Mouse (Mus musculus) olfactory bulb, adult 2 months (tissue): ENCODE results near the gene Kctd2.
A peak's percentile ranks its signal among the peaks of the same experiment; 100 is the strongest.

Source experiments
- CTCF ChIP-seq: fragments of 200-500 bp; IDR thresholded peaks from 2 replicates; pipeline ENCODE4 v1.5.1; 2012; ENCODE audit warnings: low read depth, mild to moderate bottlenecking, low read length, moderate library complexity; ENCODE audit not compliant: insufficient read depth
- POLR2A ChIP-seq: fragments of 200-500 bp; IDR thresholded peaks from 2 replicates; pipeline ENCODE4 v1.6.1; 2012; ENCODE audit warnings: mild to moderate bottlenecking, low read depth, low read length, moderate library complexity; ENCODE audit not compliant: insufficient read depth

- TF ChIP-seq POLR2A (peak; percentile 78; the same call in 1 of the 2 replicates), CTCF (no peak)
These were observed 16.4 kb upstream of the Kctd2 start, which contains the start of gene Mrpl58 for GRCm38 (mm10) chr11:115403338-115404124.
